Mouse (Mus musculus) activated CD4-positive, CD25-positive, alpha-beta regulatory T cell, adult 4 months (primary cell): Measurements from ENCODE around the gene Fam126a. TPM values are rescaled to one million over a fixed set of nuclear protein-coding genes. Genes with fewer than 3 reads are reported as not detected.

Experiments
- ATAC-seq: one replicate; pipeline ENCODE4 v1.8.0; 2017
- polyA plus RNA-seq, 2 experiments: library from polyadenylated mRNA; unstranded; fragments of 100-300 nt; shearing (Covaris generic); gene quantifications; one replicate each; pipeline ENCODE4 v1.2.1; 2017

The Fam126a gene
- polyA plus RNA-seq, 2 experiments from 2014 or later = 9.3 to 10.1 TPM

DNA sequence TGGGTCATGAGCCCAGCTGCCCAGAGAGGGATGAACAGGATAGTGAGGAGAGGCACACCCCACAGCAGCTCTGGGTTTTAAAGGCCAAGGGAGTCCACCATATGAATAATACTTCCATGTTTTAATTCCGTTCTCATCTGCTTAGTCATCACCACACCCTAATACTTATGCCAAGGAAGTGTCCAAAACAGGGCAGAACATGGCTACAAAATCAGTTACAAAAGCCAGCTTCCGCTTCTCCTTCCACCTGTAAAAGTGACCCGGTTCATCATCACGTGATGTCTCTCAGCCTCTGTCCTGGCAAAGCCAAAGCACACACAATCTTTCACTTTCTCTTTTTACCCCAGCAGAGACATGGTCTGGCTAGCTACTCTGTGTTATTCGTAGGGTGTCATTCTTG lies 8.9 kb upstream of the Fam126a start:
- peak; percentile 74 for ATAC-seq

DNA sequence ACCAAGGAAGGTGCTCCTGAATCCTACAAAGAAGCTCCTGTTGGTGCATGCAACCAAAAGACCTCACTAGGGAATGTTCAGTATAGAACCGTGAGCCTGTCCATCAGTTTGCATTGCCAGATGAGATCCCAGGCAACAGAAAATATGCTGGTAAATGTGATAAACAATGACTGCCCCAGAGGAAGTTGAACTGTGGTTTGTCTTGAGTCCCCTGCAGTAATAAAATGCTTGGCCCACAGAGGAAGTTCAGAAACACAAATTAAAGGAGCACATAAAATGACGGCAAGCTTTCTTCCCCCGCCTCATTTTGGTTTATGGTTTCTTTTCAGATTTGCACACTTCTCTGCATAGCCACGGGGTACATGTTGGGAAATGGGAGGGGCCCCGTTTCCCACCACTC lies 8.3 kb upstream of the Fam126a start:
- no peak for ATAC-seq

DNA sequence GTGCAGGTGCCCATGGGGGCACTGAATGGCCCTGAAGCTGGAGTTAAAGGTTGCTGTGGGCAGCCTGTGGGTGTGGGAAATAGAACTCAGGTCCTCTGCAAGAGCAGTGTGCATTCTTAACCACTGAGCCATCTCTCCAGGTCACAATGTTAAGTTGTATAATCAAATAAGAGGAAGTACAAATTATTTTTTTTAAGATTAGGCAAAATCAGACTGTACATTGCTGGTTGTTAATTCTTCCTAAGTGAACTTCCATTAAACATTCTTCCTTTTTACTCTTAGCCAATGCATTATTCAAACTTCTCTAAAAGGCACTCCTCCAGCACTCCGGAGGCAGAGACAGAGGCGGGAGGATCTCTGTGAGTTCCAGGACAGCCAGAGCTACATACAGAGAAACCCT lies 7.7 kb upstream of the Fam126a start:
- ATAC-seq = no peak

DNA sequence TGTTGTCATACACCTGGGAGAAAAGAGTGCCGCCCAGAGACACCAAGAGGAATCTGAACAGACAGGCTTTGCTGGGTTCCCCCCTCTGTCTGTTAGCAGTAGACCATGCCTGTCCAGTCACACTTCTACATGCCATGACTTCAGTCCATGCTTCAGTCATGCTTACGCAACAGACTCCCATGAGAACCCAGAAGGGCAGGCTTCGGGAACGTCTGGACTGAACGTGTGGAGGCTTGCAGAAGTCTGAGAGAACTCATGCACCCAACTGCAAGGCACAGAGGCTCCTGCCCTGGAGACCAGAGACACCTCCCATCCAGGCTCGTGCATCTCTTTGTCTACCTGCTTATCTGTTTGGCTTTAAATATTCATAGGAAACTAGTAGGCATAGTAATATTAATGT lies 6.2 kb upstream of the Fam126a start:
- ATAC-seq = no peak

DNA sequence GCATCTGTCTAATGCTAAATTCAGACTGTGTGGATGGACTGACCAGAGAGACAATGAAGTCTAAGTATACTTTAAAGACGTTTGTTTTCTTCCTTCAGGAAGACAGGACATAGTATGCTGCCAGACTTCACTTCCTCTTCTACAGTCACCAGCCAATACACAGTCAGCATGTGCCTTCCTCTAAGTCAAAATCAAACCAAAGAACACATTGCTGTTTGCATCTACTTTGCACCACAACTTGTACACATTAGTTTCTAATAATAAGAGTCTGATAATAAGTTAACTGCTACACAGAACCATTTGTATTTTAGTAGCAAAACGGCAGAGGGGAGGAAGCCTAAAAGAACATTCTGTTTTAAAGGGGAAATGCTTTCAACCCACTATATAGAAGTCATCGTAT lies 4.5 kb upstream of the Fam126a start:
- ATAC-seq = no peak

DNA sequence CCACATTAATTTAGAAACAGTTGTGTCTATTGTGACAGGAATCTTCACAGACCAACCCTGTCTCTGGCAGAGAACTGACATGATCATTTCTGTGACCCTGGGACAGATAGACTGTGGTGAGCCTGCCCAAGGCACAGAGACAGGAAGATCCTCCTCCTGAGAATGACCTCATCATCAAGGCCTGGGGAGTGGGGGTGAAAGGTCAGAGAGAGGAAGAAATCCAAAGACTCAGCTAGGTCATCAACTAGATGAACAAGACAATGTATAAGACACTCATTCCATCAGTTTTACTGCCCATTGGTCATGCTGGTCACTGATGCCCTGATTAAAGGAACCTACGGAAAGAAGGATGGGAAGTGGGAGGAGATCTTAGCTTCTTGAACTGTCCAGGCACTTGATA lies 3.6 kb upstream of the Fam126a start:
- no peak for ATAC-seq

DNA sequence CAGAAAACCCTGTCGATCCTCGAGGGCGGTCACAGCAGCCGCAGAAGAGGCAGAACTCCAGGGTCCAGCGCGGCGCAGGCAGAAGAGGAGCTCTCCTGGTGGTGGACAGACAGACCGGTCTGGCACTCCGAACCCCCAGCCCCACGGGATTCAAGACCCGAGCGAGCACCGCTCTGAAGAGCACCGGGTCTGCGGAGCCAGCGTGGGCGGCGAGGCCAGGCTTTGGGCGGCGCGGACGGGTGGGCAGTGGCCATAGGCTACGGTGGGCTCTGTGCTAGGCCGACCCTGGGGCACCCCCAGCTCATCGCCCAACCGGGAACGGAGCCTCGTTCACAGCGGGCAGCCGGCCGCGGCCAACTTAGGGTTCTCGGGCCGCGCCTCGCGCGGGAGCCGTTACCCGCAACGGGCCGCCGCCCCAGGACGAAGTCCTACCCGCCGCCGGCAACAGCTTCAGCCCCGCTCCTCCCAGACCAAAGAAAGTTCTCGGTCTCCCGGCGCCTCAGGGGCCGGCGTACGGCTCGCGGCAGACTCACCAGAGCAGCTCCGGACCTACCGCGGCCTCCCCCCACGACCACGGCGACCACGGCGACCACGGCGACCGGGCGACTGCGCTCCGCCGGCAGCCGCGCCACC lies 428 bp downstream of the Fam126a start:
- ATAC-seq = peak; percentile 1

DNA sequence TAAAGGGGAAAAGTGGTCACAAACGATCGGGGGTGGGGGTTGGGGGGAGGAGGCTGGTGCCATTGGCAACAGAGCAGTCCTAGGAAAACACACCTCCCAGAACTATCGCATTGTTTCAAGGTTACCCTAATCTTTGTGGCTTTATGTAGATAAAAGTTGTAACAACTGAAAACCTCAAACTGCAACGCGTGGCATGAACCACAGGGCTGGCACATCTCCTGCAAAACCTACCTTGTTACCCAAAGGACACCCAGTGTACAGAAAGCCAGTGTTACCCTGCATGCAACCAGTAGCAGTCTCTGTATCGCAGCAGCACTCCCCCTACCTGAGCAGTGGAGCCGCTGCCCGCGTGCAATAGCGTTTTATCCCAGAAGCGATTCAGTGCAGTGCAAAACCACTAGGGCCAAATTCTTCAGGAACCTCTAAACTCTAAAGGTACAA lies 1.1 kb downstream of the Fam126a start:
- ATAC-seq = peak; percentile 41

DNA sequence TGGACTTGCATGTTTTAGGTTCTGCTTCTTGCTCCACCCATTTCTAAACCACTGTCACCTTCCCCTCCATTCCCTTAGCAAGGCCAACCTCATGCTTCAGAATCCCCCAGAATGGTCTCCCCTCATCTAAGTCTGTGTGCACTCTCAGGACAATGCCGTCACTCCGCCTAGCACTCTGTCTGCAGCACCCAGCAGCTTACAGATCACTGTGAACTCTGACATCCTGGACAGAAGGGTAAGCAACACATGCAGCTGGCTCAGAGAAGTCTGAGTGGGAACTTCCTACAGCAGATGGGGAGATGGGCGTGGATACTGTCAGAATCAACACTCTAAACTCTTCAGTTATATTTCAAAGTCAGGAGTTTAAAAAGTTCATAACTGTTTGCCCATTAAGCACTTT lies 5.5 kb downstream of the Fam126a start:
- ATAC-seq = no peak

DNA sequence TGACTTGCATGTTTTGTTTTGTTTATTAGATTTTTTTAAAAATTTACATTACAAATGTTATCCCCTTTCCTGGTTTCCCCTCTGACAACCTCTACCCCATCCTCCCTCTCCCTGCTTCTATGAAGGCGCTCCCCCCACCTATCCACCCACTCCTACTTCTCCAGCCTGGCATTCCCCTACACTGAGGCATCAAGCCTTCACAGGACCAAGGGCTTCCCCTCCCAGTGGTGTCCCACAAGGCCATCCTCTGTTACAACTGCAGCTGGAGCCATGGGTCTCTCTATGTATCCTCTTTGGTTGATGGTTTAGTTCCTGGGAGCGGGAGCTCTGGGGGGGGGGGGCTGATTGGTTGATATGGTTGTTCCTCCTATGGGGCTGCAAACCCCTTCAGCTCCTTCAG lies 7.3 kb downstream of the Fam126a start:
- no peak for ATAC-seq

DNA sequence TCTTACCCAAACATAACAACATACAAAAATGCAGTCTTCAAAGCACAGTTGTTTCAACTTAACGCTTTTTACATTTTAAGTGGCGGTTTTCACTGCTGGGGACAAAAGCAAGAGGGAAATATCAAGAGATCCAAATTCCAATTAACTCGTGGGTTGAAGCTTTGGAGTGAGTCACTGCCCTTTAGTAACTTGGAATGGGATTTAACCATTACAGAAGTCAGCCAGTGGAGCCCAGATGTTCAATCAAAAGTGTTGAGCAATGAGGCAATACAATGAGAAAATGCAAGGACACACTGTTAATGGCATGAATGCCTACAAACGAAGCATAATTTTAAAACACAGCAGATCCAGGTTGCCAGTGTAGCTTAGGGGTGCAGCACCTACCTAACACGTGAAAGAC lies 8.8 kb downstream of the Fam126a start:
- ATAC-seq = no peak

DNA sequence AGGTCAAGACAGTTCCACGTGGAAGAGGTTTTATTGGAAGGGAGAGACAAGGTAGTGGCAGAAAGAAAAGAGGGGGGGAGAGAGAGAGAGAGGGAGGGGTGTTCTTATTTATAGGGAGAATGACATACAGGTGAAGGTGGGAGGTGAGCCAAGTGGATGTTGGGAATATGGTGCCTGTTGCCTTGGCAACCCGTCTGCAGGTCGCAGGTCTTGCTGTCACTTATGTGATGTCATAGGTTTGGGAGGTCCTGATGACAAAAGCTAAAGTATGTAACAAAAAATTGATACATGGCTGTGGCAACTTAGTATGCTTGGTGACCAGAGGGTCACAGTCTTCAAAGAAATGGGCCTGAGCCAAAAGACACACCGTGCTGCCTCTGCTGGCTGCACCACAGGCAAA lies 10.1 kb downstream of the Fam126a start:
- no peak for ATAC-seq

DNA sequence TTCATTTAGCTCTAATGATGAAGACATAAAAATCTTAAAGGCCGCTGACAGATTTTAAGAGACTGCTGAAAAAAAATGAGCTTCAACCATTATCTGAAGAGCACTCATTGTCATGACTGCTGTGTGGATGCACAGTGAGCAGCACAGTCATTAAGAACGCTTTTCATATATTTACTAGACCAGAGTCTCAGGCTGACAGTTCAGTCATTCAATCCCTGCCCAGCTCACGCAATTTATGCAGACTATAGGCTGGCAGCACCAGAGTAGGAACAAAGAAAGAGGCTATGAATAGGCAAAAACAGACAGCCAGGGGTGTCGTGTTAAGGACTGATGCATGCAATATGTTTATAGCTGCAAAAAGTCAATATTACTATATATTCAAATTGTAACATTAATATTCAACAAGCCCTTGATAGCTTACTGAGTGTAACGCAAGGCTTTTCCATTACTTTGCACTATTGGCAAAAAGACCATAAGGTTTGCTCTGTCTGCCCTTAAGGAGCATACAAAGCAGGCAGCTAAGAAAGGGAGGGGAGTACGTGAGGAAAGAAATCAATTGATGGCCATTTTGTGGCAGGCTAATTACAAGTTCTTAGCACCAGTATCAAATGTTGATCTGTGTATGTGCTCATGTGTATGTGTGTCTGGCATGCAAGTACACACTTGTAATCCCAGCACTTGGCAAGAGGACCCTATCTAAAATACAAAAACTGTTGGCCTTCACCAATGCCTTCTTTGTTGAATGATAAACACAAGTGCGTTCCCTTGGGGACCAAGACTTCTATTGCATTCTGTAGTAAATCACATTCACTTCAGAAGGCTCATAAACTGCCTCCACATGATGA lies 10.9 kb downstream of the Fam126a start:
- ATAC-seq = no peak

DNA sequence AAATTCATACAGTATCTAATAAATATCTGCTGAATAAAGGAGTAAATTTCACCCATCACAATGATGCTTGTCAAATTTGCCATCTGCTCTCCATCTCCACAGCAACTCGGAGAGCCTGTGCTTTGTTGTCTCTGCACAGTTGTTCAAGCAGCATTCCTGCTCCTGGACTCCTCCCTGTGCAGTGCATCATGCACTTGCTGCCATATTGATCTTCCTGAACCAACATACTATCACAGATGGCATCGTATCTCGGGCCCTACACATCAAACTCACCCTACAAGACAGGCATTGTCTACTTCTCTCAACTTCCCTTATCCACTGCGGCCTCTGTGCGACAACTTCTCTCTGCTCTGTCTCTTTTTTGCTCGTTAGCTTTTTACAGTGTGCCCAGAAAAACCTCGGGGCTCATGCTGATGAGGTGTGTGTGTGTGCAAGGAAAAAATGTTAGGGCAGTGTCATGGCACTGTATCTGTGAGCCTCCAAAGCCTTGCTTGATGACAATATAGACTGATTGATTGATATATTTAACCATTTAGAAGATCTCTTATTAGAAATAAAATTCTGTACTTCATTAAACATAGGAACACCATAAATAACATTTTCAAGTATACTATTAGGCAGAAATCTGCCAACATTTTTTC lies 11.7 kb downstream of the Fam126a start:
- ATAC-seq = no peak

DNA sequence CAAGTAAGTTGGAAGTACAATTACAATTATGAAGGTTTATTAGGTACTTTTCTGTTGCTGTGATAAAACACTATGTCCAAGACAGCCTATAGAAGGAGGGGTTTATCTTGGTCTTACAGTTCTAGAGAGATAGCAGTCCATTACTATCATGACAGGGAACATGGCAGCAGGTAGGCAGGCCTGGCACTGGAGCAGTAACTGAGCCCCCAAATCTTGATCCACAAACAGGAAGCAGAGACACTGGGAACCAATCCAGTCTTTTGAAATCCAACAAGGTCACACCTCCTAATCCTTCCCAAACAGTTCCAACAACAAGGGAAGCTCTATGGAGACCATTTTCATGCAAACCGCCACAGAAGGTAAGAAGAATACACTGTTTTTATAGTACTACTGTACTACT lies 13.6 kb downstream of the Fam126a start:
- no peak for ATAC-seq

DNA sequence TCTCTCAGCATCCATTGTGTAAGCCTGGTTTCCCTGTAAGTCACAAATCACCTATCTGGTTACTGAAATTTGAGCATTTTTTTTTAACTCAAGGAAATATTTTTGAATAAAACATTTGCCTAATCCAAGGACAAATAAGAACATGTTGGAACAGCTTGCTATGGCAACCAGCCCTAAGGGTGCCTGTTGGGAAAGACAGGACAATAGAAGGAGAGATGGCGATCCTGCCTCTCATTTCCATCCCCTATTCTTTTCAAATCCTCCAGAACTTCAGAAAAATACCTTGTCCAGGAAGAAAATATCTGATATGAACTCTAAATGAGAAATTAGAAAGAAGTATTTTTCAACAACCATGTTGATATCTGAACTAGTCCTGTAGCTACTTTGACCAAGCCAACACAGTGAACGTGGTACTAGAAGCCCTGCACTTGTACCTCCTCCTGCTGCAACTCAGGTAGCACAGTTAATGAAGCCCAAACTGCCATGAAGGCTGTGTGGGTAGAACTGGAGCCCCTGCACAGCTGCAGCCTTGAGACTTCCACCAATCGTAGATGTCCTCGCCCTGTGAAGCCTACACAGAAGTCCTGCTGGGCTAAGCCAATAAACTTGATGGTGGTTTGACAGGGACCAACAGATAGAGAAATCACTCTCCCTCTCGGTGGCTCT lies 17.0 kb downstream of the Fam126a start:
- ATAC-seq = no peak

DNA sequence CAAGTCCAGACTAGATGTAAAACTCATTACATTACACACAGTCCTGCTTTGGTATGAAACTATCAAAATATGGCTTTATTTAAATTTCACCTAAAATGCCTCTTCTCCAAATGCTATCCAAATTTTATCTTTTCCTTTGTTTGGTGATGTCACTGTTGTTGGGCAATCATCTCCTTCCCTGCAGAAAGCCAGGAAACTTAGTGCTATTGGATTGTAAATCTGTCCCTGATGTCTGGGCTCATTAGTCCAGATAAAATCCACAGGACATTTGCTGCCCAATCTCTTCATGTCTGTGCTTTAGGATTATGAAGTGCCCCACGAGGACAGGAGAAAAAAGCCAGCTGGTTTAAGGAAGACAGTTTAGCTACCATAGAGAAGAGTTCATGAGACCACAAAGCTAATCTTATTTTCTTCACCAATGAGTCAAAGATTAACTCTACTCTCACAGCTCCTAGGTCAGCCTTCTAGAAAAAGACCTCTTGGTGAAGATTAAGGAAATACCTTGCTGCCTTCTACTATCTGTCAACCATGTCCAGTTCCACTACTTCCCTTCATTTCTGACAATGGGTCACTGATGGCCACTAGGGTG lies 31.3 kb downstream of the Fam126a start:
- ATAC-seq = no peak

DNA sequence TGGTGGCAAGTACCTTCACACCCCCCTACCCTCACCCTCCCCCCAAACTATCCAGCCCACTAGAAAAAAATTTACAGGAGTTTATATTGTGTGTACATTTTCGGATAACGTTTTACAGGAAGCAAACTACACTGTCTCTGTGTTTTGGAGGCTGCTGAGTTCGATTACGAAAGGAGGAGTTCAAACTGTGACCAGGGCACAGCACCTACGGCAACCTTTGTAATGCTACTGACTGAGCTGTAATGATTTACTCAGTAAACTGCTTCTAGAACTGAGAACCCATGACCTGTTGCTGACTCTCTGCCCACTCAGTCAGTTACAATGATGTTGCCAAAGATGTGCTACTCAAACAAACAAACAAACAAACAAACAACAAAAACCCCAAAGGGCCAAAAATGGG lies 34.5 kb downstream of the Fam126a start:
- ATAC-seq = no peak

DNA sequence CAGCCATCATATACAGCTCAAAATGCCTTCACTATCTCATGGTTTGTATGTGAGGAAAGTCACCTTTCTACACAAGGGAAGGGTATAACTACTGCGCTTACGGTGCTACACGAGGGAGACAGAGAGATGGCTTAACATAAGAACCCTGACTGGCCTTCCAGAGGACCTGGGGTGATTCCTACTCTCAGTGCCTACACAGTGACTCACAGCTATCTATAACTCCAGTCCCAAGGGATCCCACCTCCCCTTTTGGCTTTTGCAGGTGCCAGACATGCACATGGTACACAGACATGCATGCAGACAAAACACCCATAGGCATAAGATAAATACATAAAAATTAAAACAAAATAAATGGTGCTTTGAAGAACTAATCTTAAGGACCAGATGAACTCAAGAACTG lies 35.6 kb downstream of the Fam126a start:
- no peak for ATAC-seq

DNA sequence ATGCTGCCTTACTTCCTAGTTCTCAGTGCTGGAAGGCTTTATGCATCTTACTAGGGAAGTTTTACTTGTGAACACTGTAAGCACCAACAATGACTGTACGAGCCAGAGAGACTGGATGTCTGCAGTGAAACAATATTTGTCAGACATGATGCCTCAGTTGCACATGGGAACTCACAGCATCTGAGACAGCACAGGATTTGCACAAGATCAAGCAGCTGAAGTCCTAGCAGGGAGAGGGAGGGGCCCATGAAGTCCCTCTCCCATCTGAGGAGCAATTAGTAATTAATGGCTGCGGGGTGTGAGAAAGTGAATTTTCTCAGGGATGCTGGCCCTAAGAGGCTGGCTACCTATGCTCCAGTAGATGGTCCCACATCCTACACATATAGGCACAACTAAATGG lies 36.3 kb downstream of the Fam126a start:
- no peak for ATAC-seq

DNA sequence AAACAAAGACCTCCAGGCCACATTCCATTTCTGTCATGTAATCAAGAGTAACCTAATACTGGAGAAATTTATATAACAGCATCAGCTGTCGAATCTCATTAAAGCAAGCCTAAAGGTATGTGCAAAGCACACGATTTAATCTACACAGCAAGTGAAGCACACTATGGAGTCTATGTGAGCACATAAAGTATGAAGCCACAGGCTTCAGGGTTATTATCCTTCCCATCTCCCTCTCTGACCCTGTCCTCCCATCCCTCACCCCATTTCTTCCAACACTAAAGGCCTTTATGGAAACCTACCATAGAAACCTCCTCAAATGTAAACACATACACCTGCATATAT lies 37.0 kb downstream of the Fam126a start:
- ATAC-seq = no peak

DNA sequence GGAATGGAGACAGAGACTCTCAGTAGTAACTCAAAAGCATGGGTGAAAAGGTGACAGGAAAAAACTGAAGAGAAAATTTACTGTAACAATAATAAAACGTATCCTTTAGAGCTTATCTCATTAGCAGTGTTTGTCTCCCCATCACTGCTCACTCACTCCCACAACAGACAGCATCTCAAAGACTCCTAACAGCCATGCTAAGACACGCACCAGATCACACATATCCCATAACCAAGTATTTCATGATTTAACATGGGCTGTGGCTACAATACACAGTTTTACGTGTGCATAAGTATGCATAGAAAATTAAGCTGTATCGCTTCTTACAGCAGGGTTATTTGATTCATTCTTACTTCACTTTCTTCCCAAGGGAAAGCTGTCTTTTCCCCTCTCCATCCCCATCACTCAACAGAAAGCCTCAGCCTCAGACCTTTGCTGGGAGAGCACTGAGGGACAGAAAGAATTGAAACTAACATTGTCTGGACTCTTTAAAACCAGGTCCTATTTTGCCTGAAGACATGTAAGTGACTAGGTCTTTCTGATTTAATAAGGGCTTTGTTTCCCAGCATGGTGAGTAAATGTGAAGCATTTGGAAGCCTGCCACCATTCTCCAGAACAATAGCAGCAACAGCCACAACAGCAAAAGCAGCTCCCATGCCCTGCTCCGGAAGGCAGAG lies 37.5 kb downstream of the Fam126a start:
- ATAC-seq = no peak

DNA sequence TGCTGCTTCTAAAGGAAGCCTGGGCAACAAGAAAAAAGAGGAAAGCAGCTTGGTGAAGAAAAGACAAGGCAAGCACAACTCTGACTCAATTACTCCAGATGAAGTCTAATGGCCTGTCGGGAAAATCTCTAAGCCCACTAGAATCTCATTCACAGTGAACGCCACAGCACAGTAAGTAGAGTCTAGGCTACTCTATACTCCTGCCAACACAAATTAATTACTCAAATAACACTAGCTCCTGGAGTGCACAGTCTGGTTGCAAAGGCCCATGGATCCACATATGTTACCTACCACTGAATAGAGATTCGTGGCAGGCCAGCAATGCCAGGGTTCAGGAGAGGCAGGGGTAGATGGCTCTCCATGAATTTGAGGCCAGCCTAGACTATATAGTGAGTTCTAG lies 40.5 kb downstream of the Fam126a start:
- no peak for ATAC-seq
